Mouse (Mus musculus): ENCODE measurements around the gene Grk5.

DNA sequence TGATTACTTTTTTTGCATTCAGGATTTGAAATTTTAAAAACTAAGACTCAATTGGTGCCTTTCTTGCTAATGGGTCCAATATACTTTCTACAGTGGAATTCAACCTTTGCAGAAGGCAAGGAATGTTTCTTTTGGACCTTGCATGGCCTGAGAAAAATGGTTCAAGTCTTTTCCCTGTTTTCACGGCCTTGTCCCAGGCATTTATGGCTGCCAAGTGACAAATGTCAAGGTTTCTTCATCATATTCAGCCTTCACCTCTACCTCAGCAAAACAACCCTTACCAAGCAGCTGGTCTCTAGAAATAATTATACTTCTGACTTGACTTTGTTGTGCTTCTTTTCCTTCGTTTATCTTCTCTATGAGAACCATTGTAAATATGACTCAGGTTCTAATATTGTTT lies 207.2 kb downstream of the Grk5 start:
- TF ChIP-seq CTCF (IDR thresholded peaks at IDR 0.05; ENCODE audit: control insufficient read depth, insufficient read depth, low read length) (no peak), POLR2A (IDR thresholded peaks at IDR 0.05; ENCODE audit: borderline replicate concordance, control insufficient read depth, low read depth, low read length) (no peak)
